Mouse (Mus musculus) cerebellum, adult 8-10 months (tissue): ENCODE measurements around the gene Fkbp9.

Experiments
- DNase-seq: peaks from one replicate; pipeline ENCODE4 v3.0.0; 2022

Gene Fkbp9

GRCm38 (mm10) chr6:56906121-56906846, 74.4 kb downstream of the Fkbp9 start:
- DNase-seq: no peak

GRCm38 (mm10) chr6:56907973-56908372, 76.1 kb downstream of the Fkbp9 start:
- DNase-seq: no peak

- DNase-seq: no peak
These were observed 76.5 kb downstream of the Fkbp9 start for GRCm38 (mm10) chr6:56908397-56908796.

- DNase-seq: no peak
These were observed 77.1 kb downstream of the Fkbp9 start for GRCm38 (mm10) chr6:56908912-56909311.

- DNase-seq: no peak
These were observed 79.1 kb downstream of the Fkbp9 start for GRCm38 (mm10) chr6:56910910-56911309.

- no peak for DNase-seq
These were observed 81.4 kb downstream of the Fkbp9 start for GRCm38 (mm10) chr6:56913092-56913858.

- no peak for DNase-seq
These were observed 84.4 kb downstream of the Fkbp9 start for GRCm38 (mm10) chr6:56916279-56916678.

GRCm38 (mm10) chr6:56917578-56918368, 85.9 kb downstream of the Fkbp9 start:
- no peak for DNase-seq

GRCm38 (mm10) chr6:56919330-56920044, 87.6 kb downstream of the Fkbp9 start:
- no peak for DNase-seq

- no peak for DNase-seq
These were observed 88.6 kb downstream of the Fkbp9 start for GRCm38 (mm10) chr6:56920222-56921092.

GRCm38 (mm10) chr6:56923331-56923725, 91.5 kb downstream of the Fkbp9 start:
- DNase-seq: no peak

GRCm38 (mm10) chr6:56923726-56924707, 92.2 kb downstream of the Fkbp9 start, which contains the start of the genes Nt5c3 and Vmn1r4:
Nt5c3 (minus strand) TSS chr6:56923932.
Vmn1r4 (plus strand) TSS chr6:56924015.
- peak; percentile 94 for DNase-seq
